Mouse (Mus musculus): ENCODE results near the gene Erlin1.

Gene Erlin1

GRCm38 (mm10) chr19:44069121-44069913 is at the start of gene Erlin1:
Erlin1 (minus strand) TSS chr19:44069785.
- peak; percentile 95 for DNase-seq

- no peak for DNase-seq
These were observed 48.2 kb upstream of the Erlin1 start for GRCm38 (mm10) chr19:44117793-44118192.

GRCm38 (mm10) chr19:44111706-44112105 is 42.1 kb upstream of the Erlin1 start:
- peak; percentile 33 for DNase-seq

- DNase-seq: no peak
These were observed 40.8 kb upstream of the Erlin1 start for GRCm38 (mm10) chr19:44110356-44110755.

- DNase-seq: no peak
These were observed 39.4 kb upstream of the Erlin1 start for GRCm38 (mm10) chr19:44108996-44109395.

GRCm38 (mm10) chr19:44107661-44108521 is 38.3 kb upstream of the Erlin1 start:
- peak; percentile 17 for DNase-seq

- DNase-seq: peak; percentile 100
These were observed 37.5 kb upstream of the Erlin1 start, which contains the start of gene Chuk for GRCm38 (mm10) chr19:44106831-44107660. Chuk (minus strand) TSS chr19:44107480.

GRCm38 (mm10) chr19:44104393-44104792 is 34.8 kb upstream of the Erlin1 start:
- DNase-seq: no peak

- no peak for DNase-seq
These were observed 33.4 kb upstream of the Erlin1 start for GRCm38 (mm10) chr19:44103001-44103400.

- DNase-seq: no peak
These were observed 31.3 kb upstream of the Erlin1 start for GRCm38 (mm10) chr19:44100840-44101239.

GRCm38 (mm10) chr19:44086278-44086677 is 16.7 kb upstream of the Erlin1 start:
- peak; percentile 7 for DNase-seq

- no peak for DNase-seq
These were observed 11.3 kb upstream of the Erlin1 start for GRCm38 (mm10) chr19:44080920-44081319.

- DNase-seq: no peak
These were observed 10.4 kb upstream of the Erlin1 start for GRCm38 (mm10) chr19:44080023-44080422.

- DNase-seq: no peak
These were observed 7.4 kb upstream of the Erlin1 start for GRCm38 (mm10) chr19:44077024-44077423.

- DNase-seq: peak; percentile 41
These were observed 6.9 kb upstream of the Erlin1 start for GRCm38 (mm10) chr19:44076457-44076856.

- no peak for DNase-seq
These were observed 5.4 kb upstream of the Erlin1 start for GRCm38 (mm10) chr19:44074986-44075385.

- DNase-seq: no peak
These were observed 1.6 kb upstream of the Erlin1 start for GRCm38 (mm10) chr19:44071166-44071565.

- no peak for DNase-seq
These were observed 288 bp upstream of the Erlin1 start for GRCm38 (mm10) chr19:44069914-44070232.

- no peak for DNase-seq
These were observed 1.4 kb downstream of the Erlin1 start for GRCm38 (mm10) chr19:44068232-44068631.

GRCm38 (mm10) chr19:44067323-44068049 is 2.1 kb downstream of the Erlin1 start:
- no peak for DNase-seq

GRCm38 (mm10) chr19:44064734-44065133 is 4.9 kb downstream of the Erlin1 start:
- no peak for DNase-seq

GRCm38 (mm10) chr19:44063773-44064172 is 5.8 kb downstream of the Erlin1 start:
- no peak for DNase-seq
